Mouse (Mus musculus) midbrain, embryonic 12.5 days (tissue): ENCODE measurements around the gene Zic5. TPM values are rescaled to one million over a fixed set of nuclear protein-coding genes. Genes with fewer than 3 reads are reported as not detected.

ENCODE experiments used
- ATAC-seq: fragments of 200-750 bp; cut with Nextera tagmentation; 2 replicates; pipeline ENCODE4 v1.8.0; 2017; ENCODE audit warnings: low read depth, moderate TSS enrichment, moderate library complexity; ENCODE audit not compliant: low FRiP score
- H3K27ac ChIP-seq: fragments of 300-500 bp; sonication (generic); replicated peaks from 2 replicates; pipeline ENCODE4 v1.5.1; 2016; ENCODE audit warnings: mild to moderate bottlenecking
- H3K27me3 ChIP-seq: fragments of 300-500 bp; sonication (generic); 2 replicates; pipeline ENCODE4 v1.6.1; 2016; ENCODE audit warnings: mild to moderate bottlenecking
- H3K36me3 ChIP-seq: fragments of 300-500 bp; sonication (generic); 2 replicates; pipeline ENCODE4 v1.6.1; 2016
- H3K4me1 ChIP-seq: fragments of 300-500 bp; sonication (generic); 2 replicates; pipeline ENCODE4 v1.6.1; 2016
- H3K4me2 ChIP-seq: fragments of 300-500 bp; sonication (generic); replicated peaks from 2 replicates; pipeline ENCODE4 v1.6.1; 2016; ENCODE audit warnings: mild to moderate bottlenecking, moderate library complexity
- H3K4me3 ChIP-seq: fragments of 300-500 bp; sonication (generic); 2 replicates; pipeline ENCODE4 v1.5.1; 2016; ENCODE audit warnings: mild to moderate bottlenecking
- H3K9ac ChIP-seq: fragments of 300-500 bp; sonication (generic); replicated peaks from 2 replicates; pipeline ENCODE4 v1.6.1; 2016; ENCODE audit warnings: mild to moderate bottlenecking, moderate library complexity
- H3K9me3 ChIP-seq: fragments of 300-500 bp; sonication (generic); 2 replicates; pipeline ENCODE4 v1.6.1; 2016; ENCODE audit warnings: mild to moderate bottlenecking
- WGBS: fragments of 180-500 bp; shearing (Covaris S2); methylation state at CpG from one replicate; pipeline ENCODE4 v1.1.7; 2016; 5-methylcytosine and 5-hydroxymethylcytosine counted together
- polyA plus RNA-seq: library from polyadenylated mRNA; unstranded; fragments of >200 nt; fragmentation: Nextera tagmentation; extraction: Ambion mirVana; gene quantifications from 2 replicates; pipeline ENCODE4 v1.2.1, GENCODE M21; 2016

The Zic5 gene
- polyA plus RNA-seq, 1 experiment from 2014 or later = 15.7 TPM

DNA sequence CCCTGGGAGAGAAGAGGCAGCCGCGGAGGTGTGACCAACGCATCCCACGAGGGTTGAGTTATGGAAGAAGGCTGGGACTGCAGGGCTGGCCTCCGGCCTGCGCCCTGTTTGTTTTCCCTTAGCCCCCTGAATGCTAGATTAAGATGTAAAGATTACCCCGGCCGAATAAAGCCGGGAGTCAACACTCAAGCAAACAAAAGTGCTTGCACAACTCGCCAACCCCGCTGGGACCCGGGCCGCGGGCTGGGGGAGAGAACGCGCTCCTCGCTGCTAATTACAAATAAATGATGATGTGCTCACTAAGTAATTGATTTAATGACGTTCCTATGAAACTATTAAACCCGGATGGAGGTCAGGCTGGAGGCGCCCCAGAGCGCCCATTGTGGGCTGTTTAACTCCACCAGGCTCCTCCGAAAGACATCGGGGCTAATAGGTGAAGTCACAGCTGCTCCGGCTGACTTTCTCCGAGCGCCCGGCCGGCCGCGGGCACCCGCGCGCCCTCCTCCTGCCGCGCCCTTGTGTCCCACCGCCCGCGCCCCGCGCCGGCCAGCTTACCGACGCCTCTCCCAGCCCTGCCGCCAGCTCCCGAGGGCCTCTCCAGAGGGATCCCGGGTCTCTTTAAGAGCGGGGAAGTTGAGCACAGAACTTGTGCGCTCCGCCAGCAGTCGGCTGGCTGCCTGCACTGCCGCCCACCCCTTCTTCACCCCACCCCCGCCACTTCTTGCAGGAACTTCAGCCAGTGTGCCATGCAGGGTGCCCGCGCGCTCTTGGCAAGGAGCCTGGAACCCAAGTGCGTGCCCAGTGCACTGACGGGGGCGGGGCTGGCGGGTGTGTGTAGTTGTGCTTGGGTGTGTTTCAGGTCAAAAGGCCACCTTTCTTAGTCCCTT is 14.7 kb downstream of the Zic5 start, which contains the start of gene Gm5089:
TSS of gene Gm5089 (minus strand) at position 620 of the 887 bp plus-strand sequence.
- Histone ChIP-seq H3K4me3 (peak within 1 kb of the TSS; percentile 48), H3K4me2 (peak within 1 kb of the TSS; percentile 66), H3K4me1 (peaks cover 57% of the 10 kb centered on the region), H3K9me3 (no peaks in the 10 kb centered on the region), H3K36me3 (no peaks in the 10 kb centered on the region), H3K9ac (peak within 1 kb of the TSS; percentile 56), H3K27me3 (peaks cover 77% of the 10 kb centered on the region), H3K27ac (peak within 1 kb of the TSS; percentile 88)
- under 1% methylated on average over 50 of the region's 59 CpGs for WGBS
- ATAC-seq = no peak

DNA sequence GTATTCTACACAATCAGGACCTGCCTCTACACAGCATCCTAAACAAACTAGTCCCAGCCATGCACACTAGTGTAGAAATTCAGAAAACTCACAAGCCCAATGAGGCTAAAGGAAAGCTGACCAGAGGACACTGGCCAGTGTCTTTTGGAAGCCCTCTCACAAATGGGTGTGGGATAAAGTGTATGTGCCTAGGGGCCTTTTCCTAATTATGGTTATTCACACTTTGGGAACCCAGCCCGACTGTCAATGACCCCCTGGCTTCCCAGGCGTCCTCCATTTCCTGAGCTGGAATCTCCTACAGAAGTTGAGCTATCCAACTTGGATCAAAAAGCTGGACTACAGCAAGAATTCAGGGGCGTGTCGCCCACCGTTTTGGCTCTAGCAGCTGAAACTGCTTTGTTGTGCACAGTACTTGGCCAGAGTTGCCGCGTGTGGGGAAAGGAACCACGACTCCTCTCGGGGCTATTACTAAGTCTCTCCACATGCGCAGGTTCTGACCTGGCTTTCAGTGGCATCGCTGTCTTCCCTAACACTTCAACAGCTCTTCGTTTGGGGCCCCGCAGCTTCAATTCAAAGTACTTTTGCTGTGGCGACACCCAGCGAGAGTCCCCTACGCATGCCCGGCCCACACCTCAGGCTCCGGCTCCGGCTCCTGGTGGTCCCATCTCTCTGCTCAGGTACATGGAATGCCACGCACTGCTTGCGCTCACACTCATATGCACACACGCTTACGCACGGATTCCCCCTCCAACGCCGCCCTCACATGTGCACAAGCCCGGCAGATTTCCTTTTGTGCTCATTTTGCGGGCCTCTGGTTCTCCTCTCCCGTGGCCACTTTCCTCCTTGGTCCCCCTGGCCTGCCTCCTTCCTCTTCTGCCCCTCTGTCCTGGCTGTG is 15.6 kb downstream of the Zic5 start:
- Histone ChIP-seq H3K36me3 (no peaks in the 10 kb centered on the region), H3K9me3 (no peaks in the 10 kb centered on the region), H3K4me2 (peak overlapping the region; percentile 66), H3K4me3 (peak overlapping the region; percentile 48), H3K27me3 (peaks cover 82% of the 10 kb centered on the region), H3K4me1 (peaks cover 51% of the 10 kb centered on the region), H3K27ac (peak overlapping the region; percentile 88), H3K9ac (peak overlapping the region; percentile 56)
- no peak for ATAC-seq
- WGBS = 3% methylated on average over 29 of the region's 29 CpGs

DNA sequence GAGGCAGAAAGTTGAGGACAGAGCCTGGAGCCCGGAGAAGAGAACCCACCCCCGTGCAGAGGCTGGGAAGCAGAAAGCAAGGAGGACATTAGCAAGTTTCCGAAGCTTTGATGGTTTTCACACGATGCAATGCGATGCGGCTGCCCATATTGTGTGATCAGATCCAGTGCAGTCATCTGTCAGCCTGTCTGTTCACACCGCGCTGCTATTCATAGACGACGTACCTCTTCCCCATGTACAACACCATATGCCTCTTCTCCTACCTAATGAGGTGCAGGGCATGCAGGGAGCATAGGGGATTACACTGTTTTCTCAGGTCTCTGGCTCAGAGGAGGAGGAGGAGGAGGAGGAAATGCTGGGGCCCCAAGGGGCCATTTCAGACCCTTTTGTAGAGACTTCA is 28.6 kb downstream of the Zic5 start:
- Histone ChIP-seq H3K9me3 (no peaks in the 10 kb centered on the region), H3K9ac (no peak overlapping the region), H3K4me3 (no peak overlapping the region), H3K27ac (no peak overlapping the region), H3K36me3 (no peaks in the 10 kb centered on the region), H3K4me1 (peaks cover 3% of the 10 kb centered on the region; the same call in 1 of the 2 replicates), H3K27me3 (peaks cover 10% of the 10 kb centered on the region), H3K4me2 (no peak overlapping the region)
- WGBS = 75% methylated on average over 10 of the region's 10 CpGs
- ATAC-seq = no peak

DNA sequence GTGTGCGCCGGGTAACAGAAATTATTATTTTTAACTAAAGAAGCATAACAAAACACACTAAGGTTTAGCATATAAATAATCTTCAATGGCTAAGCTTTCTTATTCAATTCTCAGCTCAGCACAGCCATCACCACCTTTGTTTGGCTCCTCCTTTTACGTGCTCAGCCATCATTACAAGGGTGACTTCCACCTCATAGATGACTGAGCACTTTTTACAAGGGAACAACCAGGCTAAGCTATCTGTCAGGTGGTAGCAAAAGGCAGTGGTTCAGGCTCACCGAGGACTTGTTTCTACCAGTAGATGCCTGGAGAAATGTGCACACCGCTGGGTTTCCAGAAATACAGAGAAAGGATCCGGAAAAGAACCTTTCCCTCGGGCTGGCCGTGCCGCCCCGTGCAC is 31.4 kb downstream of the Zic5 start:
- WGBS = 89% methylated on average over 10 of the region's 10 CpGs
- Histone ChIP-seq H3K4me2 (no peak overlapping the region), H3K27me3 (peaks cover 8% of the 10 kb centered on the region), H3K27ac (no peak overlapping the region), H3K4me1 (peaks cover 3% of the 10 kb centered on the region; the same call in 1 of the 2 replicates), H3K36me3 (no peaks in the 10 kb centered on the region), H3K9me3 (no peaks in the 10 kb centered on the region), H3K9ac (no peak overlapping the region), H3K4me3 (no peak overlapping the region)
- ATAC-seq = no peak

DNA sequence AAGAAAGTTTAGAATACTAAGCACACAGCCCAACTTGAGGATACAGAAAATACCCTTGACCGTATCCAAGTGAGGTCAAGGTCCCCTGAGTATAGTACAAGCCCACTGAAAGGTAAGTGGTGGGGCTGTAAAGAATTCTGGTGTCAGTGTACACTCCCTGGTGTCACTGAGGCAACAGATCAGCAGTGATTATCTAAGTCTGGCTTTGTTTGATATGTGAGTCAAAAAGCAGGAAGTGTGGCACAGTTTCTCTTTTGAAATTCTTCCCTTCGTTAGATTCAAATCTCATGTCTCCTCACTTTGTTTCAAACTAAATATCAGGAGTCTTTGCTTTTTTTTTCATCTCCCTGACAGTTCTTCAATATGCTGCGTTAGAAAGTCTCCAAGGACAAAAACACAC is 32.9 kb downstream of the Zic5 start:
- ATAC-seq = no peak
- 62% methylated on average over 3 of the region's 3 CpGs for WGBS
- no peaks in the 10 kb centered on the region for H3K36me3 ChIP-seq

DNA sequence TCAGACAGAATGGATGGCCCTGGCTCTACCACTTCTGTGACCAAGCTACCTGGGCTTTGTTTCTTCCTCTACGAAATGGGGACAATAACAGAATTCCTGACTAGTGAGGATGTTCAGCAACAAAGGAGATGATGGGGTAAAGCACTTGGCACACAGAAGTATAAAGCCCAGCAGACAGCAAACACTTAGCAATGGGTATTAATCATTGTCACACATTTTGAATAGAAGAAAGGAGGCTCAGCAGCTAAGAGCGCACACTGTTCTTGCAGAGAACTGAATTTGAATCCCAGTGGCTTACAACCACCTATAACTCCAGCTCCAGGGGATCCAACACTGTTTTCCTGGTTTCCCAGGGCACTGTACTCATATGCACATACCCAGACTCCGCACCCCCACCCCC is 37.8 kb downstream of the Zic5 start:
- Histone ChIP-seq H3K27me3 (peaks cover 29% of the 10 kb centered on the region; the same call in 1 of the 2 replicates), H3K4me2 (no peak overlapping the region), H3K36me3 (no peaks in the 10 kb centered on the region), H3K4me1 (peaks cover 7% of the 10 kb centered on the region), H3K4me3 (no peak overlapping the region), H3K9me3 (no peaks in the 10 kb centered on the region), H3K27ac (no peak overlapping the region), H3K9ac (no peak overlapping the region)
- ATAC-seq = 0 out of 2 replicates have a peak, but pooled peaks have one; percentile 20
- 75% methylated on average over 3 of the region's 3 CpGs for whole genome bisulfite sequencing

More for the DNA sequence above, 32.9 kb downstream of the Zic5 start:
- H3K27ac ChIP-seq = no peak overlapping the region
- peaks cover 13% of the 10 kb centered on the region for H3K27me3 ChIP-seq
- H3K4me2 ChIP-seq = no peak overlapping the region
- H3K9me3 ChIP-seq = no peaks in the 10 kb centered on the region
- peaks cover 3% of the 10 kb centered on the region; the same call in 1 of the 2 replicates for H3K4me1 ChIP-seq
- no peak overlapping the region for H3K4me3 ChIP-seq
- H3K9ac ChIP-seq = no peak overlapping the region

DNA sequence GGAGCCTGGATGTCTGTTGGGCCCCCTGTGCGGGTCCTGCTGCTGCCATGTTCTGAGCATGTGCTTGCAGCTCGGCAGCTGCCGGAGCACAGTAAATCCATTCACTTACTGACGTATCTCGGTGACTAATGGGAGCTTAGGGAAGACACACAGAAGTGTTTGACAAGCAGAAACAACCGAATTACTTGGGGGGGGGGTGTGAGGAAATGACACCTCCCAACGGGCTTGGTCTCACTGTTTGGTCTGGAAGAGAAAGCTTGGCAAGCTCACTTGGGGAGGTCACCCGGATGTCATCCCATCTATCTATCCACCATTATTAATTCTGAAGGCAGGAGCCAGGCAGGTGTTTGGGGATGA is 38.3 kb downstream of the Zic5 start:
- WGBS = 50% methylated on average over 8 of the region's 8 CpGs
- Histone ChIP-seq H3K9me3 (no peaks in the 10 kb centered on the region), H3K4me3 (no peak overlapping the region), H3K27ac (peak overlapping the region; percentile 46; the same call in 1 of the 2 replicates), H3K4me1 (peaks cover 7% of the 10 kb centered on the region), H3K9ac (no peak overlapping the region), H3K27me3 (peaks cover 32% of the 10 kb centered on the region; the same call in 1 of the 2 replicates), H3K4me2 (no peak overlapping the region), H3K36me3 (no peaks in the 10 kb centered on the region)
- peak; percentile 62; the same call in 1 of the 2 replicates for ATAC-seq

DNA sequence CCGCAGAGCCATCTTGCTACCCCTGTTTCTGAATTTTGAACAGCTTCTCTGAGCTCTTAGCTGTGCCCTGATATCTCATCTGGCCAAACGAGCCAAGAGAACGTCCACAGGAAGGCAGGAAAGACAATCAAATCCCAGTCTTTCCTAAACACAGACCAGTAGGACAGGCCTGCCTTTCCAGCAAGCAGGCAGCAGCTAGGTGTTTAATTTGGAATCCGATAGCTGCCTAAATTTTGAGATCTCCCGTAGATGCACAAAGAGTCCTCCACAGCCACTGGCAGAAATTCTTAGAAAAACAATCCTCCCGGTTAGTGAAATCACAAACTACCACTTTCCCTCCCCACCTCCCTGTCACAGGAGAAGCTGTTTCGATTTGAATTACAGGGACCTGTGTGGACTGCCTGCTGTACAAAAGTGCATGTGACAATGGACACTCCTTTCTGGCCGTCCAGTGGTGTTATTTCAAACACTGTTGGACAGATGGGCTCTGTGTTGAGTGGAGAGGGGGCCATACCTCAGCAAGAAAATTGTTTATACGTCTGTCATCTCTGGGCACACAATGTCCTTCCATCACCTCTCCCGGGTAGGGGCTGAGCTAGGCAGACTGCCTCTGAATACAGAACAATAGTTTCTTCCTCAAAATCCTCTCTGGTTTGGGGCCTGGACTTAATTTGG is 38.8 kb downstream of the Zic5 start:
- no peak overlapping the region for H3K4me2 ChIP-seq
- no peak overlapping the region for H3K9ac ChIP-seq
- 61% methylated on average over 10 of the region's 10 CpGs for WGBS
- no peaks in the 10 kb centered on the region for H3K36me3 ChIP-seq
- H3K4me1 ChIP-seq = peaks cover 7% of the 10 kb centered on the region
- peak overlapping the region; percentile 46 for H3K27ac ChIP-seq
- H3K27me3 ChIP-seq = peaks cover 37% of the 10 kb centered on the region
- no peak overlapping the region for H3K4me3 ChIP-seq
- H3K9me3 ChIP-seq = no peaks in the 10 kb centered on the region
- peak; percentile 28 for ATAC-seq

DNA sequence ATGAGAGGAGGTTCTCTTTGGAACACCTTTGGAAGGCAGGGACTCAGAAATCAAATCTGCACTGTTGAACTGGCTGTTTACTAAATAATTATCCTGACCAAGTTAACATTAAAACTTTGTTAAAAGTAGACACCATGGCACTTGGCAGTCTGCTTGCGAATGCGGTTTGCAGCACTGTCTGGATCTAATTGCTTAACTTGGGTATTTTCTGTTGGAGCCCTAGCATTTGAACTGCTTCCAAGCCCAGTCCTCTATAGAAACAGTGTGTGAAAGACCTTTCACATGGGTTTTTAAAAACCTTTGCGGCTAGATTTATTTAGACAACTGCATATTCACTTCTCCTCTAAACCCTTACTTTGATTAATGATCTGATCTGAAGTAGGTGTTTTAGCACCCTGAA is 41.0 kb downstream of the Zic5 start:
- no peak overlapping the region for H3K27ac ChIP-seq
- ATAC-seq = no peak
- peaks cover 48% of the 10 kb centered on the region for H3K27me3 ChIP-seq
- H3K9me3 ChIP-seq = no peaks in the 10 kb centered on the region
- no peak overlapping the region for H3K4me2 ChIP-seq
- H3K36me3 ChIP-seq = no peaks in the 10 kb centered on the region
- 84% methylated on average over 3 of the region's 3 CpGs for WGBS
- no peak overlapping the region for H3K9ac ChIP-seq
- peaks cover 16% of the 10 kb centered on the region for H3K4me1 ChIP-seq
- no peak overlapping the region for H3K4me3 ChIP-seq

DNA sequence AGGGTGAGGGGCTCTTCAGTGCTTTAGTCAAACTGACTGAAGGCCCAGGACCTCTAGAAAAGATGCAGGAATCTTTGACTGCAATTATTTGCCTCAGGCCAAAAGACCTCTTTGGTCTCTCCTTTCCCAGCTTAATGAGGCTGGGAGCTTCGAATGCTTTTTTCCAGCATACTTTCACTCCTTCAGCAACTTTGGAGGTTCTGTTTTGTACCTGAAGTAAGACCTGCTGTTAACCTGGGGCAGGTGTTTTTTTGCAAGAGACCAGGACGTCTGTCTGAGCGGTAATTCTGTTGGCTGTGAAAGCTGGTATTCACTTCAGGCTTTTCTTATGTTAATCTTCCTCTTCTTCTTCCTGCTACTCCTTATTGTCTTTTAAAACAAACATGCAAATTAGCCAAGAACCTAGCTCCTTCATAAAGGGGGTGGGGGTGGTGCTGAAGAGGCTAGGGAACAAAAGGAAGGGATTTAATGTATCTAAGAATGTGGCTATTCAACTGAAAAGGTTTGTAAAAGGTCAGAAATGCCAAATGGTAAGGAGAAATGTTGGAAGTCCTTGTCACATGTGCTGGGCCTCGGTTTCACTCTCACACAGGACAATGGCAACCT is 49.2 kb downstream of the Zic5 start:
- 3% methylated on average over 4 of the region's 4 CpGs for WGBS
- H3K9me3 ChIP-seq = no peaks in the 10 kb centered on the region
- H3K9ac ChIP-seq = no peak overlapping the region
- no peak for ATAC-seq
- no peaks in the 10 kb centered on the region for H3K36me3 ChIP-seq
- H3K4me1 ChIP-seq = peaks cover 23% of the 10 kb centered on the region
- no peak overlapping the region for H3K27ac ChIP-seq
- 0 out of 2 replicates have a peak overlapping the region, but pooled peaks have one; percentile 2 for H3K4me2 ChIP-seq
- H3K27me3 ChIP-seq = peaks cover 53% of the 10 kb centered on the region
- no peak overlapping the region for H3K4me3 ChIP-seq

DNA sequence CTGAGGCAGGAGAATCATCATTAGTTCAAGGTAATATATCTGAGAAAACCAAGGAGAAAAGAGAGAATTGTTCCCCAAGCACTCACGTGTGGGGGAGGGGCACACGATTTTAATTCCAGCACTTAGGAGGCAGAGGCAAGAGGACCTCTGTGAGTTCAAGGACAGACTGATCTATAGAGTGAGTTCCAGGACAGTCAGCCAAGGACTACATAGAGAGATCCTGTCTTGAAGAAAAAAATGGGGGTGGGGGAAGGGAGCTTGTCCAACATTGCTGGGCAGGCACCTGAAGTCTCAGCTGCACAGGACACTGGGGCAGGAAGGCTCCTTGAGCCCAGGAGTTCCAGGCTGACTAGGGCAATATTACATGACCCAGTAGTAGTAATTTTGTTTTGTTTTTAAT is 50.7 kb downstream of the Zic5 start:
- Histone ChIP-seq H3K9me3 (no peaks in the 10 kb centered on the region), H3K27ac (no peak overlapping the region), H3K4me1 (peaks cover 14% of the 10 kb centered on the region), H3K27me3 (peaks cover 56% of the 10 kb centered on the region), H3K9ac (no peak overlapping the region), H3K4me2 (no peak overlapping the region), H3K4me3 (no peak overlapping the region), H3K36me3 (no peaks in the 10 kb centered on the region)
- ATAC-seq = no peak
- 92% methylated on average over 2 of the region's 2 CpGs for WGBS
